Mouse (Mus musculus) olfactory bulb, adult 2 months (tissue): ENCODE measurements around the gene Plb1. TPM values are rescaled to one million over a fixed set of nuclear protein-coding genes. Genes with fewer than 3 reads are reported as not detected.
A peak's percentile ranks its signal among the peaks of the same experiment; 100 is the strongest.

Source experiments
- H3K27ac ChIP-seq: fragments of 200-500 bp; 2 replicates; pipeline ENCODE4 v1.5.1; 2012; ENCODE audit warnings: low read depth, low read length; ENCODE audit not compliant: insufficient read depth
- H3K4me1 ChIP-seq: fragments of 200-500 bp; 2 replicates; pipeline ENCODE4 v1.6.1; 2012; ENCODE audit warnings: low read length; ENCODE audit not compliant: control insufficient read depth, insufficient read depth
- H3K4me3 ChIP-seq: fragments of 200-500 bp; 2 replicates; pipeline ENCODE4 v1.5.1; 2012; ENCODE audit warnings: mild to moderate bottlenecking, low read depth, low read length, moderate library complexity; ENCODE audit not compliant: insufficient read depth
- CTCF ChIP-seq: fragments of 200-500 bp; IDR thresholded peaks from 2 replicates; pipeline ENCODE4 v1.5.1; 2012; ENCODE audit warnings: low read depth, mild to moderate bottlenecking, low read length, moderate library complexity; ENCODE audit not compliant: insufficient read depth
- POLR2A ChIP-seq: fragments of 200-500 bp; IDR thresholded peaks from 2 replicates; pipeline ENCODE4 v1.6.1; 2012; ENCODE audit warnings: mild to moderate bottlenecking, low read depth, low read length, moderate library complexity; ENCODE audit not compliant: insufficient read depth
- WGBS: fragments of 180-500 bp; shearing (Covaris S2); methylation state at CpG from one replicate; pipeline ENCODE4 v1.1.7; 2018; 5-methylcytosine and 5-hydroxymethylcytosine counted together
- polyA plus RNA-seq: library from polyadenylated mRNA; stranded (reverse); fragments of >200 nt; gene quantifications from 2 replicates; pipeline ENCODE4 v1.2.4, GENCODE M21; 2012; ENCODE audit warnings: low replicate concordance; ENCODE audit not compliant: missing spikeins, insufficient read depth, insufficient read length

Gene Plb1
- not detected in 2 replicates for polyA plus RNA-seq

DNA sequence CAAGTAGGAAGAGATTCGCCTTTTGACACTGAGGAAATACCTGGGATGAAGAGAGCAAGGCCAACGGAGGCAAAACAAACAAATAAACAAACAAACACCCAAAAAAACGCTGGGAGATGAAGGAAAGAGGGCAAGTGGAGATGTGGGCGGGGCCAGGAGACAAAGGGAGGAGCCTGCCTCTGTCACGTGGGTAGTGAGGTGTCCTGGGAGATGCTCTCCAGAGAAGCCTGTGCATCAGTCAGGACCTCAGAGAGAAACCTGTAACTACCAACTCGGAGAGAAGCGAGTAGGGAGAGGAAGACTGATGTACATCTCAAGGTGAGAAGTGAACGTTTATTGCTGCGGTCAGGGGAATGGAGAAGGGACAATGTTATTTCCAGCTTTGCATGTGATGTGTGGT is at the start of gene Plb1:
TSS of gene Plb1 (plus strand) at position 235 of the 400 bp plus-strand sequence.
- WGBS = 83% methylated on average over 9 of the region's 9 CpGs
- Histone ChIP-seq H3K4me1 (no peaks in the 10 kb centered on the region), H3K27ac (no peak within 1 kb of the TSS), H3K4me3 (no peak within 1 kb of the TSS)
- TF ChIP-seq CTCF = no peak
- no peak for TF ChIP-seq POLR2A

DNA sequence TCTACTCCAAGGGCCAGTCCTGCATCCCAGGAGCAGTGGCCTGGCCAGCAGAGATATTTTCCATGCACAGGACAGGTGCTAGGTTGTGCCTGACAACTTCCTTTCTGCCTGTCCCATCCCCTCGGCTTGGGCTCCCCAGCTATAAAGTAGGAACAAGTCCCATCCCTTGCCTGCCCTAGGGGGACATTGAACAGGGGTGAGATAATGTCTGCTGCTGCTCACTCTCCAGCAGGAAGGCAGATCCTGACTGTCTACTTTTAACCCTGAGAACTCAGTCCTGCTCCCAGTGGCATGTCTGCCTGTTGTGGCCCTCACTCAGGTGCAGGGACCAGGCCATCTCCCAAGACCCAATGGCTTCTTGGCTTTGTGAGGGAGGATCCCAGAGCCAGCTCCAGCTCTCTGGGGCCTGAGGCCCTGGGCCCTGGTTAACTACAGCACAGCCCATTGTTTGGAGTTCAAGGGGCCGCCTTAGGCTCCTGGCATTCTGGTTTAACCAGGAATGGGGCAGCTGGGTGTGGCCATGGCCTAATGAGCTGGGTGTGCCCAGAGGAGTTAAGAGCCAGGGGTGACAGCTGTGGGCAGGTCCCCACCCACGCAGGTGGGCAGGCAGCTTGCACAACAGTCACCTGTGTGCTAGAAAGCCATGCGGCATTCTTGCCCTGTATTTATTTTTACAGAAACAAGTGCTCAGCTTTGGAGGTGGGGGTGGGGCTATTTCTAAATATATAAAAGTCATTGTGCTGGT is 49.5 kb upstream of the Plb1 start:
- TF ChIP-seq POLR2A = no peak
- TF ChIP-seq CTCF = no peak
- H3K4me3 ChIP-seq = no peak overlapping the region
- no peak overlapping the region for H3K27ac ChIP-seq
- peaks cover 20% of the 10 kb centered on the region for H3K4me1 ChIP-seq
- 62% methylated on average over 4 of the region's 4 CpGs for WGBS

DNA sequence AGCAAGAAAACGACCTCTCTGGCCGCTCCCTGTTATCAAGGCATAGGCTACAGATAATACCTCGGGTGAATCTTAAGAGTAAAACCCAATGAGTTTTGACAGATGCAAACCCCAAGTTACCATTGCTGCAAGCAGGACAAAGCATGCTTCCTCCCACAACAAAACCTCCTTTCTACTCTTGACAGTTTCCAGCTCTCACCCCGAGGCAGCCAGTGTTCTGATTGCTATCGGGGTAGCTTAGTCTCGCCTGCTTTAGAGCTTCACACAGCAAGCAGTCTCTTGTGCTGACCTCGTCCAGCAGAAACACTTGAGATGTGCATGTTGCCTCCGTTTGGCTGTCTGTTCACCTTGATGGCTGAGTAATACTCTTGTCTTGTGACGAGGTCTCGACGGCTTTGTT is 44.8 kb upstream of the Plb1 start:
- Histone ChIP-seq H3K4me1 (peaks cover 16% of the 10 kb centered on the region), H3K4me3 (no peak overlapping the region), H3K27ac (no peak overlapping the region)
- 60% methylated on average over 11 of the region's 11 CpGs for WGBS
- TF ChIP-seq CTCF (no peak), POLR2A (no peak)

DNA sequence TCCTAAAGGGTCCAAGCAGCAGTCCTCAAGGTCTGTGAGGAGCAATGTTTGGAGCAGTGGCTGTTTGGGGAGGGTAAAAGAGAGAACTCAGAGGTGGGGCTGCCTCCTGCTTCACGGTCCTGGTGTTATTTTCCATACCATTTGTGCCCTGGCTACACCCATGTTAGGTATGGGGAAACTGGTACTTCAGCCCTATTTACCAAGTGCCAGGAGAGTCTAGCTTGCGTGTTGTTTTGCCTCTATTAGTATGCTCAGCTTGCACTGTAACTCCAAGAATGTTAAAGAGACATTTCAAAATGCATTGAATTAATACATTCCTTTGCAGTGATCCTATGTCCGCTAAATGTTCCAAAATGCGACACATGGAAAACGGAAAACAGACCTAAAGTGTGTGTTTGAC is 41.2 kb upstream of the Plb1 start:
- H3K27ac ChIP-seq = no peak overlapping the region

DNA sequence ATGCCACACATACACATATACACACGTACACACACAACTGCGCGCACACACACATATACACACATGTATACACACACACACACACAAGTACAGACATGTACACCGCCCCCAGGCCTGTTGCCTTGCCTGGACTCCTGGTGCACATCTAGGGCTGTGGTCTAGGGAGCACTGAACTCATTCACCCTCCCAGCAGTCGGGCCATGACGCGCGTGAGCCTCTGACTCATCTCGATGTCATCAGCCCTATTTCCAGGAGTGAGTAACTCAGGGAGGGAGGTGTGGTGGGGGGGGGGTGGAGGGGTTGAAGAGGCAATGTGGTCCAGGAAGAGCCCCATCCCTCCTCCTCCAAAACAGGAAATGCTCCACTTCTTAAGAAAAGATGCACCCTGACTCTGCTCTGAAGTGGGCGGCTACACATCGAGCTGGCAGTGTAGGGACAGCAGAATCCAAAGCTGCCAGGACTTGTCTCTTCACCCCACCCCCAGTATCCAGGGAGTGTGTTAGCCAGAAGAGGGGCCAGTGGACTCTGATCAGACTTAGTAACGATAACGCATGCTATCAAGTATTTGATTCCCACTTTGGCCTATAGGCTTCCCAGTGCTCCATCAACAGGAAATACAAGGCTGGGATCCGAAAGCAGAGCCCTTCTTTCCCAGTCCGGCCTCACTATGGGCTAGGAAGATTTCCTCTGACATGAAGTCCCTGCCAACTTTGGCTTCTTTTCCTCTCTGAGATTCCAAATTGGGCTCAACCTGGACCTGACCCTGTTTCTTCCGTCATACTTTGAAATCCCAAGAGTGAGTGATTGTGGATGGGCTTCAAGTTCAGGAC is 40.3 kb upstream of the Plb1 start:
- Histone ChIP-seq H3K27ac (no peak overlapping the region), H3K4me3 (no peak overlapping the region), H3K4me1 (peaks cover 11% of the 10 kb centered on the region)
- WGBS = 62% methylated on average over 16 of the region's 16 CpGs
- TF ChIP-seq POLR2A (no peak), CTCF (no peak)

More for the DNA sequence above, 41.2 kb upstream of the Plb1 start:
- peaks cover 11% of the 10 kb centered on the region for H3K4me1 ChIP-seq
- TF ChIP-seq POLR2A (no peak), CTCF (no peak)
- no peak overlapping the region for H3K4me3 ChIP-seq
- 85% methylated on average over 5 of the region's 5 CpGs for WGBS

DNA sequence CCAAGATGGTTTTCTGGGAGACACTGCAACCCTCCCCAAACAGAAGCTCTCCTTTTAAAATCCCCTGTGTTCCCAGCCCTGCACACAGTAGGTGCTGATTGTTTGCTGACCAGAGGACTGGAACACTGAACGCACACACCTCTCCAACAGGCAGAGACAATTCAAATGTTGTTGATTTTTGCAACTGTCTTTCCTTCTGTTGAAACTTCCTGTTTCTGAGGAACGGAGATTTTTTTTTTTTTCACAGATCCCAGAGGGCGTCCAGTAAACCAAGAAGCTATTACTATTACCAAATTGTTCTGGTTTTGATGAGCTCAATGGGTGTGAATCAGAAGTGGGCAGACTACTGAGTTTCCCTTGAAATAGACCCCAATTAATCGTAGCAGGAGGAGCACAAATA is 38.3 kb upstream of the Plb1 start:
- 87% methylated on average over 4 of the region's 4 CpGs for WGBS
- Histone ChIP-seq H3K4me3 (no peak overlapping the region), H3K27ac (no peak overlapping the region), H3K4me1 (peaks cover 18% of the 10 kb centered on the region)
- no peak for TF ChIP-seq CTCF

DNA sequence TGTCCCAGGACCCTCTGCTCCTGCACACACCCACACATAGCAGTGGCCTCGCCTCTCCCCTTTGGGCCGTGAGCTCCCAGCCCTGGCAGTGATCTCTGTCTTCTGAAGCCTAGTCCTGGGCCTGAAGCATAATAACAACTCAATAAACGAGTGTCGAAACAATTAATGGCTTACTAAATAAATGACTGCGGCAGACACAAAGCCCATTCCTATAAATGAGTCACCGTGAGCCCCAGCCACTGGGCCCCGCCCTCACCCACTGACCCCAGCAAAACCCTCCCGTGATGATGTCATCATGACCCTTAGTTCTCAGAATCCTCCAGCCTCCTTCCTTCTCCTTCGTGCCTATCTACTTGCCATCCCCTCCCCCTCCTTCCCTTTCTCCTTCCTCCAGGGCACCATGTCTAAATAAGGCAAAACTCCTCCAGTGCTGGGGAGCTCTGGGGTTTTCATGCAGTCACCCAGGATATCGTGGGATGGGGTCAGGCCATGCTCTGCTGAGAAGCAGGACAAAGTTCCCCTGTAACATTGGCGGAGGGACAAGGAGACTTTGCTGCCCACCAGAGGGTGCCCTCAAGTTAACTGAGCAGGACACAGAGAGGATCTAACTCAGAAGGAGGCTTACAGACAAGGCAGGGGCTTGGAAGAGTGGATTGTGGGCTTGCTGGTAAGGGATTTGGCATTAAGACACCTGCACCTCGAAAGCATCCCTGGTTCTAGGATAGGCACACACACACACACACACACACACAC is 36.5 kb upstream of the Plb1 start:
- TF ChIP-seq POLR2A (no peak), CTCF (no peak)
- no peak overlapping the region for H3K27ac ChIP-seq
- H3K4me3 ChIP-seq = no peak overlapping the region
- peaks cover 25% of the 10 kb centered on the region for H3K4me1 ChIP-seq
- 68% methylated on average over 12 of the region's 12 CpGs for WGBS

DNA sequence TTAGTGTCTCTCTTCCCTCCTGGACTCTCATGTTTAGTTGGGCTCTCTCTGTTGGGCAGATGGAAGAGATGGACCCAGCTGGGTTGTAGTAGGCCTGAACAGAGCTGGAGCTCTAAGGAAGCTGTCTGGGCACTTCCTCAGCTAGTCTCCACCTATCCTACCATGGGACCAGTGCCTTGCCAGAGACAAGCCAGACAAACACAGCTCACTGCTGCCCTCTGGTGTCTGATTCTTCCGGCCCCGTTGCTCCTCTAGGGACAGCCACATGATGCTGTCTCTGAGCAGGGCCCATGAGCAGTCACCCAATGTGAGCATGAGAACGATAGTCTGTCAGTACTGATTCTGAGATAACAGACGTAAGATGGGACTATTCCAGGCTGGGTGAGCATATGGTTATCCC is 34.8 kb upstream of the Plb1 start:
- WGBS = 20% methylated on average over 4 of the region's 4 CpGs
- Histone ChIP-seq H3K27ac (no peak overlapping the region), H3K4me1 (peaks cover 20% of the 10 kb centered on the region), H3K4me3 (no peak overlapping the region)
- TF ChIP-seq CTCF (peak; percentile 76; the same call in 1 of the 2 replicates), POLR2A (no peak)

DNA sequence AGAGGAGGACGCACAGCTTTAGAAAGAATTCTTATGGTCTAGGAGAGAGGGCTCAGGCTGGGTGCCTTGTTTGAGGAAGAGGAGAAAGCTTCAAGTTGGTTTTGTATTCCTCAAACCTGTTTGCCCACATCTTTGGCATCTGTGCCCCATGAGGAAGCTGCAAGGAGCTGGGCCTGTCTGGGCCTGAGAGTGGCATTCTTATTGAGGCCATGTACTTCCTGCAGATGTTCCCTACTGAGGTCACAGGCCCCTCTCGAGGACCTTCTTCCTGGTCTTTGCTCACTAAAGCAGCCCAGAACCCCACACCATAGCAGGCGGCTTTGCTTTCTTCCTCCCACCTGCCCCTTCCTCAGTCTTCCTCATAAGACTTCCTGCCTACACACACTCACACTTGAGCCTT is 33.4 kb upstream of the Plb1 start:
- 91% methylated on average over 3 of the region's 3 CpGs for WGBS
- Histone ChIP-seq H3K27ac (no peak overlapping the region), H3K4me3 (no peak overlapping the region), H3K4me1 (peaks cover 20% of the 10 kb centered on the region)
- TF ChIP-seq POLR2A (no peak), CTCF (no peak)
